Mouse (Mus musculus): ENCODE measurements around the gene Ttyh1.

Gene Ttyh1

GRCm38 (mm10) chr7:4123732-4124131, 4.5 kb downstream of the Ttyh1 start:
- DNase-seq, result no peak

- DNase-seq, result no peak
These were observed 5.1 kb downstream of the Ttyh1 start for GRCm38 (mm10) chr7:4124315-4124759.

- no peak for DNase-seq
These were observed 5.6 kb downstream of the Ttyh1 start for GRCm38 (mm10) chr7:4124856-4125255.

GRCm38 (mm10) chr7:4125306-4125705, 6.1 kb downstream of the Ttyh1 start:
- no peak for DNase-seq

GRCm38 (mm10) chr7:4126992-4127785, 8.0 kb downstream of the Ttyh1 start:
- DNase-seq, result no peak

- DNase-seq, result no peak
These were observed 8.7 kb downstream of the Ttyh1 start for GRCm38 (mm10) chr7:4127894-4128293.

GRCm38 (mm10) chr7:4128860-4129259, 9.7 kb downstream of the Ttyh1 start:
- no peak for DNase-seq

GRCm38 (mm10) chr7:4130686-4131452, 11.7 kb downstream of the Ttyh1 start:
- DNase-seq, result peak; percentile 85

GRCm38 (mm10) chr7:4131964-4132363, 12.8 kb downstream of the Ttyh1 start:
- no peak for DNase-seq

GRCm38 (mm10) chr7:4132581-4132980, 13.4 kb downstream of the Ttyh1 start:
- no peak for DNase-seq

GRCm38 (mm10) chr7:4132998-4133397, 13.8 kb downstream of the Ttyh1 start:
- no peak for DNase-seq

- DNase-seq, result no peak
These were observed 15.7 kb downstream of the Ttyh1 start for GRCm38 (mm10) chr7:4134911-4135310.

- DNase-seq, result no peak
These were observed 17.2 kb downstream of the Ttyh1 start for GRCm38 (mm10) chr7:4136404-4136770.

- DNase-seq, result peak; percentile 99
These were observed 17.7 kb downstream of the Ttyh1 start, which contains the start of gene Leng8 for GRCm38 (mm10) chr7:4136771-4137531. Gene Leng8, plus strand, starts transcription at chr7:4137039.

- no peak for DNase-seq
These were observed 18.5 kb downstream of the Ttyh1 start for GRCm38 (mm10) chr7:4137746-4138145.

GRCm38 (mm10) chr7:4138181-4138580, 19.0 kb downstream of the Ttyh1 start:
- no peak for DNase-seq

- DNase-seq, result no peak
These were observed 19.5 kb downstream of the Ttyh1 start for GRCm38 (mm10) chr7:4138671-4139070.

- no peak for DNase-seq
These were observed 20.2 kb downstream of the Ttyh1 start for GRCm38 (mm10) chr7:4139391-4139790.

GRCm38 (mm10) chr7:4141648-4142325, 22.6 kb downstream of the Ttyh1 start:
- no peak for DNase-seq

GRCm38 (mm10) chr7:4142796-4143445, 23.7 kb downstream of the Ttyh1 start:
- no peak for DNase-seq

- DNase-seq, result no peak
These were observed 24.3 kb downstream of the Ttyh1 start for GRCm38 (mm10) chr7:4143506-4143905.

- DNase-seq, result no peak
These were observed 24.8 kb downstream of the Ttyh1 start for GRCm38 (mm10) chr7:4144046-4144445.
